In genomic region chr2:115371072-115371471, GRCm38 (mm10) we compare ENCODE assay signal across 24 mouse cellular contexts.
DNase-seq lines count a peak whose midpoint lies in the region; ATAC-seq lines count a peak whose summit lies in the region.
"Had no signal": no experiment of that assay in that cellular context is flagged by ENCODE, and none has a peak within 500 bp of the region (broad histone marks: within the 10 kb centered on the region; RNA-seq: fewer than 3 reads in every experiment).

No protein-coding gene starts in this region.

- intact Hi-C loops in heart, postnatal 14 days (cut with DNase I): no loop called here

- H3K4me2 ChIP-seq in heart, embryonic 11.5 days: no peak overlapping the region
- H3K4me2 ChIP-seq in heart, embryonic 13.5 days: no peak overlapping the region
- H3K4me2 ChIP-seq in midbrain, embryonic 11.5 days: no peak overlapping the region
- no peak overlapping the region for H3K4me2 ChIP-seq in midbrain, embryonic 13.5 days (replicated peaks)
- H3K4me2 ChIP-seq: embryonic facial prominence, embryonic 12.5 days; forebrain, embryonic 13.5 days; forebrain, embryonic 15.5 days had no signal

- H3K9me3 ChIP-seq in heart, embryonic 11.5 days (replicated peaks; ENCODE audit: control insufficient read depth, low read length): no peaks in the 10 kb centered on the region
- no peaks in the 10 kb centered on the region for H3K9me3 ChIP-seq in heart, embryonic 13.5 days
- H3K9me3 ChIP-seq in midbrain, embryonic 11.5 days (ENCODE audit: control insufficient read depth, low read length): no peaks in the 10 kb centered on the region
- H3K9me3 ChIP-seq in midbrain, embryonic 13.5 days: no peaks in the 10 kb centered on the region
- H3K9me3 ChIP-seq: embryonic facial prominence, embryonic 10.5 days; embryonic facial prominence, embryonic 12.5 days; forebrain, embryonic 13.5 days; forebrain, embryonic 15.5 days; G1E had no signal

- H3K36me3 ChIP-seq in heart, embryonic 11.5 days (ENCODE audit: control insufficient read depth, insufficient read depth, low read length): no peaks in the 10 kb centered on the region
- H3K36me3 ChIP-seq in heart, embryonic 13.5 days: no peaks in the 10 kb centered on the region
- no peaks in the 10 kb centered on the region for H3K36me3 ChIP-seq in midbrain, embryonic 11.5 days (ENCODE audit: control insufficient read depth, insufficient read depth, low read length)
- no peaks in the 10 kb centered on the region for H3K36me3 ChIP-seq in midbrain, embryonic 13.5 days
- H3K36me3 ChIP-seq: embryonic facial prominence, embryonic 10.5 days; embryonic facial prominence, embryonic 12.5 days; forebrain, embryonic 15.5 days; G1E had no signal

- no peak overlapping the region for H3K4me3 ChIP-seq in heart, embryonic 11.5 days (ENCODE audit: low read depth, low read length)
- no peak overlapping the region for H3K4me3 ChIP-seq in heart, embryonic 13.5 days
- H3K4me3 ChIP-seq in midbrain, embryonic 11.5 days (ENCODE audit: low read depth, low read length): no peak overlapping the region
- H3K4me3 ChIP-seq in midbrain, embryonic 13.5 days (replicated peaks): no peak overlapping the region
- H3K4me3 ChIP-seq: embryonic facial prominence, embryonic 10.5 days; embryonic facial prominence, embryonic 12.5 days; forebrain, embryonic 13.5 days; forebrain, embryonic 15.5 days had no signal

- no peaks in the 10 kb centered on the region for H3K4me1 ChIP-seq in heart, embryonic 11.5 days (ENCODE audit: control insufficient read depth, insufficient read depth, low read length)
- H3K4me1 ChIP-seq in heart, embryonic 13.5 days: no peaks in the 10 kb centered on the region; the same call in 1 of the 2 replicates
- no peaks in the 10 kb centered on the region; the same call in 1 of the 2 replicates for H3K4me1 ChIP-seq in midbrain, embryonic 11.5 days (ENCODE audit: control insufficient read depth, insufficient read depth, low read length)
- H3K4me1 ChIP-seq in midbrain, embryonic 13.5 days (replicated peaks): no peaks in the 10 kb centered on the region
- H3K4me1 ChIP-seq: forebrain, embryonic 15.5 days had no signal

- no peaks in the 10 kb centered on the region for H3K27me3 ChIP-seq in heart, embryonic 11.5 days (ENCODE audit: control insufficient read depth, insufficient read depth, low read length)
- no peaks in the 10 kb centered on the region for H3K27me3 ChIP-seq in heart, embryonic 13.5 days (replicated peaks)
- no peaks in the 10 kb centered on the region for H3K27me3 ChIP-seq in midbrain, embryonic 11.5 days (ENCODE audit: control insufficient read depth, insufficient read depth, low read length)
- no peaks in the 10 kb centered on the region for H3K27me3 ChIP-seq in midbrain, embryonic 13.5 days
- H3K27me3 ChIP-seq: CH12.LX; embryonic facial prominence, embryonic 12.5 days; forebrain, embryonic 13.5 days; forebrain, embryonic 15.5 days; Patski had no signal

- no peak overlapping the region for H3K9ac ChIP-seq in heart, embryonic 11.5 days (ENCODE audit: low read depth, low read length)
- no peak overlapping the region for H3K9ac ChIP-seq in heart, embryonic 13.5 days
- H3K9ac ChIP-seq in midbrain, embryonic 11.5 days (ENCODE audit: low read length): no peak overlapping the region
- H3K9ac ChIP-seq in midbrain, embryonic 13.5 days (replicated peaks): no peak overlapping the region
- H3K9ac ChIP-seq: embryonic facial prominence, embryonic 12.5 days; forebrain, embryonic 13.5 days; forebrain, embryonic 15.5 days had no signal

- no peak for DNase-seq in heart, postnatal 14 days
- DNase-seq in heart, adult 18-20 months: no peak
- peak; percentile 31 for DNase-seq in midbrain, embryonic 11.5 days (ENCODE audit: low spot score, missing footprints)
- DNase-seq: adrenal gland, adult 8-10 months; adrenal gland, postnatal 14 days; adrenal gland, postnatal 36 days; B cell, adult 2 months; cerebellum, adult 11-12 months; cerebellum, adult 2 months; cerebellum, adult 9-10 months; cerebellum, postnatal 10 days; cerebellum, postnatal 25 days had no signal

- no peak for ATAC-seq in heart, embryonic 11.5 days (replicated peaks; ENCODE audit: insufficient number of reproducible peaks, low FRiP score, low TSS enrichment)
- ATAC-seq in heart, embryonic 13.5 days (ENCODE audit: extremely low read depth, insufficient number of reproducible peaks, low FRiP score, low TSS enrichment): peak; percentile 51; the same call in 1 of the 2 replicates
- ATAC-seq in midbrain, embryonic 11.5 days (ENCODE audit: low FRiP score): no peak
- no peak for ATAC-seq in midbrain, embryonic 13.5 days
- ATAC-seq: activated CD4-positive, CD25-positive, alpha-beta regulatory T cell, adult 4 months; CD4-positive, CD25-positive, alpha-beta regulatory T cell, adult 4 months; forebrain, embryonic 13.5 days; forebrain, embryonic 15.5 days; Patski had no signal

- 25% methylated on average over 6 of the region's 6 CpGs for WGBS in heart, embryonic 11.5 days (ENCODE audit: insufficient replicate concordance)
- 27% methylated on average over 6 of the region's 6 CpGs for WGBS in heart, embryonic 13.5 days
- WGBS in midbrain, embryonic 11.5 days: 80% methylated on average over 6 of the region's 6 CpGs
- WGBS in midbrain, embryonic 13.5 days: 92% methylated on average over 6 of the region's 6 CpGs

- H3K27ac ChIP-seq in heart, embryonic 11.5 days (ENCODE audit: low read depth, low read length): 0 out of 2 replicates have a peak overlapping the region, but pooled peaks have one; percentile 22
- peak overlapping the region; percentile 59; the same call in 1 of the 2 replicates for H3K27ac ChIP-seq in heart, embryonic 13.5 days (replicated peaks)
- no peak overlapping the region for H3K27ac ChIP-seq in midbrain, embryonic 11.5 days (ENCODE audit: low read depth, low read length)
- no peak overlapping the region for H3K27ac ChIP-seq in midbrain, embryonic 13.5 days
- H3K27ac ChIP-seq: embryonic facial prominence, embryonic 10.5 days; embryonic facial prominence, embryonic 12.5 days; forebrain, embryonic 13.5 days; forebrain, embryonic 15.5 days had no signal

Comparison
In these comparisons a context has a peak if more than half of its experiments do, and no peak if none do; other contexts are left out.
1. H3K27ac ChIP-seq: peak in heart, embryonic 11.5 days (single experiment) and heart, embryonic 13.5 days (single experiment); none in midbrain, embryonic 11.5 days (single experiment) and midbrain, embryonic 13.5 days (single experiment).